Mouse (Mus musculus) MEL (cell line): Measurements from ENCODE around the gene Add1. TPM values are rescaled to one million over a fixed set of nuclear protein-coding genes. Genes with fewer than 3 reads are reported as not detected.

ENCODE experiments used
- DNase-seq: peaks from one replicate; pipeline ENCODE4 v3.0.0; 2011; ENCODE audit warnings: low read depth, low spot score
- H3K27ac ChIP-seq: 2 replicates; pipeline ENCODE4 v1.5.1; 2012; ENCODE audit warnings: low read depth, mild to moderate bottlenecking, control low read depth, low read length, moderate library complexity; ENCODE audit not compliant: control insufficient read depth
- H3K27me3 ChIP-seq, 2 experiments: fragments of 150-350 bp in 1 of 2; sonication (generic) in 1 of 2; 2 replicates each; pipeline ENCODE4 v1.6.1; 2012; ENCODE audit warnings: low read length in 2 of 2, mild to moderate bottlenecking in 2 of 2, improper control_type of control experiment in 1 of 2, moderate library complexity in 1 of 2; ENCODE audit not compliant: insufficient read depth in 2 of 2, control insufficient read depth in 1 of 2
- H3K36me3 ChIP-seq, 2 experiments: 2 replicates each; pipeline ENCODE4 v1.6.1; 2012 to 2014; ENCODE audit warnings: low read length in 2 of 2, improper control_type of control experiment in 1 of 2, inconsistent platforms in 1 of 2, mild to moderate bottlenecking in 1 of 2; ENCODE audit not compliant: insufficient read depth in 2 of 2, control insufficient read depth in 1 of 2
- H3K4me1 ChIP-seq, 2 experiments: fragments of 150-350 bp in 1 of 2; sonication (generic) in 1 of 2; 2 replicates each; pipeline ENCODE4 v1.6.1; 2012; ENCODE audit warnings: low read length in 2 of 2, improper control_type of control experiment in 1 of 2, mild to moderate bottlenecking in 1 of 2; ENCODE audit not compliant: insufficient read depth in 2 of 2, control insufficient read depth in 1 of 2
- H3K4me3 ChIP-seq, 2 experiments: fragments of 150-350 bp in 1 of 2; sonication (generic) in 1 of 2; 2 replicates each; pipeline ENCODE4 v1.5.1; 2012; ENCODE audit warnings: low read depth in 2 of 2, low read length in 2 of 2, mild to moderate bottlenecking in 2 of 2, moderate library complexity in 2 of 2, control low read depth in 1 of 2, improper control_type of control experiment in 1 of 2; ENCODE audit not compliant: control insufficient read depth in 1 of 2, insufficient read depth in 1 of 2
- H3K79me2 ChIP-seq: 2 replicates; pipeline ENCODE4 v1.6.1; 2012; ENCODE audit warnings: mild to moderate bottlenecking, low read length, moderate library complexity; ENCODE audit not compliant: control insufficient read depth, poor library complexity, insufficient read depth
- H3K9ac ChIP-seq: 2 replicates; pipeline ENCODE4 v1.6.1; 2012; ENCODE audit warnings: low read depth, mild to moderate bottlenecking, control low read depth, low read length, moderate library complexity; ENCODE audit not compliant: control insufficient read depth, poor library complexity, severe bottlenecking
- H3K9me3 ChIP-seq: fragments of 150-350 bp; sonication (generic); replicated peaks from 2 replicates; pipeline ENCODE4 v1.6.1; 2012; ENCODE audit warnings: mild to moderate bottlenecking, low read length, improper control_type of control experiment, moderate library complexity; ENCODE audit not compliant: insufficient read depth
- CHD2 ChIP-seq: IDR thresholded peaks from 2 replicates; pipeline ENCODE4 v1.6.1; 2011; ENCODE audit warnings: low read length, improper control_type of control experiment
- ELF1 ChIP-seq: IDR thresholded peaks from 2 replicates; pipeline ENCODE4 v1.6.1; 2014; ENCODE audit warnings: low read depth, mild to moderate bottlenecking, inconsistent platforms, low read length, improper control_type of control experiment, moderate library complexity
- ETS1 ChIP-seq: IDR thresholded peaks from 2 replicates; pipeline ENCODE4 v1.6.1; 2012; ENCODE audit warnings: low read depth, mild to moderate bottlenecking, inconsistent platforms, low read length, improper control_type of control experiment, moderate library complexity
- HCFC1 ChIP-seq: IDR thresholded peaks from 2 replicates; pipeline ENCODE4 v1.6.1; 2012; ENCODE audit warnings: low read depth, mild to moderate bottlenecking, inconsistent platforms, low read length, improper control_type of control experiment, moderate library complexity
- JUND ChIP-seq: IDR thresholded peaks from 2 replicates; pipeline ENCODE4 v1.6.1; 2011; ENCODE audit warnings: low read depth, mild to moderate bottlenecking, improper control_type of control experiment, low read length
- MXI1 ChIP-seq: IDR thresholded peaks from 2 replicates; pipeline ENCODE4 v1.6.1; 2011; ENCODE audit warnings: mild to moderate bottlenecking, low read depth, low read length, improper control_type of control experiment
- POLR2A ChIP-seq, 2 experiments: IDR thresholded peaks; 2 replicates each; pipeline ENCODE4 v1.6.1; 2011 to 2012; ENCODE audit warnings: low read length in 2 of 2, mild to moderate bottlenecking in 2 of 2, control low read depth in 1 of 2, improper control_type of control experiment in 1 of 2, low read depth in 1 of 2, moderate library complexity in 1 of 2; ENCODE audit not compliant: control insufficient read depth in 1 of 2, insufficient read depth in 1 of 2, poor library complexity in 1 of 2
- POLR2AphosphoS2 ChIP-seq: IDR thresholded peaks from 2 replicates; pipeline ENCODE4 v1.6.1; 2011; ENCODE audit warnings: low read length, improper control_type of control experiment
- RAD21 ChIP-seq: IDR thresholded peaks from 2 replicates; pipeline ENCODE4 v1.6.1; 2011; ENCODE audit warnings: mild to moderate bottlenecking, low read depth, low read length, improper control_type of control experiment
- SIN3A ChIP-seq: IDR thresholded peaks from 2 replicates; pipeline ENCODE4 v1.6.1; 2012; ENCODE audit warnings: low read length, improper control_type of control experiment, inconsistent platforms
- UBTF ChIP-seq: IDR thresholded peaks from 2 replicates; pipeline ENCODE4 v1.6.1; 2012; ENCODE audit warnings: low read depth, mild to moderate bottlenecking, inconsistent platforms, low read length, improper control_type of control experiment, moderate library complexity, borderline replicate concordance; ENCODE audit not compliant: insufficient read depth
- ZC3H11A ChIP-seq: IDR thresholded peaks from 2 replicates; pipeline ENCODE4 v1.6.1; 2012; ENCODE audit warnings: low read depth, mild to moderate bottlenecking, inconsistent platforms, low read length, improper control_type of control experiment
- ZKSCAN1 ChIP-seq: IDR thresholded peaks from 2 replicates; pipeline ENCODE4 v1.6.1; 2012; ENCODE audit warnings: low read depth, mild to moderate bottlenecking, inconsistent platforms, low read length, improper control_type of control experiment, moderate library complexity
- ZMIZ1 ChIP-seq: IDR thresholded peaks from 2 replicates; pipeline ENCODE4 v1.6.1; 2012; ENCODE audit warnings: low read depth, mild to moderate bottlenecking, inconsistent platforms, low read length, improper control_type of control experiment, moderate library complexity
- ZNF384 ChIP-seq: IDR thresholded peaks from 2 replicates; pipeline ENCODE4 v1.6.1; 2012; ENCODE audit warnings: low read depth, mild to moderate bottlenecking, inconsistent platforms, low read length, improper control_type of control experiment
- polyA plus RNA-seq, 2 experiments: library from polyadenylated mRNA; stranded (reverse) in 1 of 2; unstranded in 1 of 2; fragments of >175 nt in 1 of 2; fragments of >200 nt in 1 of 2; gene quantifications; 2 replicates each; pipeline versions ENCODE4 v1.2.1 to v1.2.4; 2012; ENCODE audit warnings: low replicate concordance in 2 of 2, low read depth in 1 of 2; ENCODE audit not compliant: insufficient read length in 2 of 2, insufficient read depth in 1 of 2, missing spikeins in 1 of 2
- total RNA-seq: library from RNA; depleted of rRNA; stranded (reverse); fragments of 300-350 nt; gene quantifications from 2 replicates; pipeline ENCODE4 v1.2.3, GENCODE M21; 2012

Add1 gene
- total and polyA plus RNA-seq, 3 experiments = 79.3 to 127 TPM; not detected in 1

DNA sequence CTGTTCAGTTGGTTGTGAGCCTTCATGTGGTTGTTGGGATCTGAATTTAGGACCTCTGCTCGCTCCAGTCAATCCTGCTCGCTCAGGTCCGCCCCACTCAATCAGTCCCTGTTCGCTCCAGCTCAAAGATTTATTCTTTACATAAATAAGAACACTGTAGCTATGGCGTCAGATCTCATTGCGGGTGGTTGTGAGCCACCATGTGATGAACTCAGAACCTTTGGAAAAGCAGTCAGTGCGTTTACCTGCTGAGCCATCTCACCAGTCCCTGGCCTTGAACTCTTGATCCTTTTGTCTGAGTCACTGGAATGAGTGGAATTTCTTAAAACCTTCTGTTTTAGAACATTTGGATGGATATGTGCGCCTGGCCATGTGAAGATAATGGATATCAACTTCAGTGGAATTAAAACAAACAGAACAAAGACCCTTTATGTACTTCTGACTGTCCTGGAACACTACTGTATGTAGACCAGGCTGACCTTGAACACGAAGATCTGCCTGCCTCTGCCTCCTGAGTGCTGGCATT lies 19.8 kb downstream of the Add1 start:
- H3K4me1 ChIP-seq = no peaks in the 10 kb centered on the region
- TF ChIP-seq ETS1 (no peak), HCFC1 (no peak), ZMIZ1 (no peak), ELF1 (no peak), ZNF384 (no peak), ZKSCAN1 (no peak), RAD21 (no peak), MXI1 (no peak), JUND (no peak), CHD2 (no peak), POLR2A (IDR thresholded peaks at IDR 0.05; ENCODE audit: control insufficient read depth in 1 of 2, insufficient read depth in 1 of 2, low read depth in 1 of 2, low read length in 2 of 2, poor library complexity in 1 of 2) (no peak)
- no peak for DNase-seq
- peaks cover 0 to 1% of the 10 kb centered on the region in 2 experiments; a peak in 1 of 4 replicates for H3K36me3 ChIP-seq
- H3K9me3 ChIP-seq = no peaks in the 10 kb centered on the region
- no peak overlapping the region for H3K27ac ChIP-seq
- no peak overlapping the region for H3K4me3 ChIP-seq
- no peaks in the 10 kb centered on the region for H3K27me3 ChIP-seq
- H3K9ac ChIP-seq = no peak overlapping the region
- peaks cover 2% of the 10 kb centered on the region; the same call in 1 of the 2 replicates for H3K79me2 ChIP-seq

DNA sequence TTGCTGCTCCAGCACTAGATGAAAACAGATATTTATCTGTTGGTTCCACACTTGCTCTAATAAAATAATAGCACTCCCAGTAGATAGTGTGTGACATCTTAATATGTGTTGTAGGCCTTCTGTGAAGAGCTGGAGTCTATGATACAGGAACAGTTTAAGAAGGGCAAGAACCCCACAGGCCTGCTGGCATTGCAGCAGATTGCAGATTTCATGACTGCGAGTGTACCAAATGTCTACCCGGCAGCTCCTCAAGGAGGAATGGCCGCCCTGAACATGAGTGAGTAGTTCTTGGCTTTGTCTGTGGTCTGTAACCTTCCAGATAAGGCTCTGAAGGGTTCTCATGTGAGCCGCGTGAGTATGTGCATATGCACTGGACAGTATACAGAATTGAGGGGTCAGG lies 31.1 kb downstream of the Add1 start:
- TF ChIP-seq ZC3H11A (no peak), SIN3A (no peak), POLR2AphosphoS2 (no peak), UBTF (no peak)
- no peak overlapping the region for H3K4me3 ChIP-seq
- no peaks in the 10 kb centered on the region for H3K79me2 ChIP-seq
- H3K27ac ChIP-seq = no peak overlapping the region
- H3K9ac ChIP-seq = no peak overlapping the region
- DNase-seq = no peak
- no peaks in the 10 kb centered on the region for H3K4me1 ChIP-seq
- H3K27me3 ChIP-seq = no peaks in the 10 kb centered on the region
- peaks cover 0 to 9% of the 10 kb centered on the region in 2 experiments; a peak in 2 of 4 replicates for H3K36me3 ChIP-seq
- no peaks in the 10 kb centered on the region for H3K9me3 ChIP-seq
